Mouse (Mus musculus) E14TG2a.4 (cell line): ENCODE measurements around the gene Ebp.

ENCODE experiments used
- H3K27me3 ChIP-seq: 2 replicates; pipeline ENCODE4 v1.6.1; 2014; ENCODE audit warnings: low read length, control low read depth; ENCODE audit not compliant: insufficient read depth
- H3K36me3 ChIP-seq: 2 replicates; pipeline ENCODE4 v1.6.1; 2014; ENCODE audit warnings: low read length, control low read depth; ENCODE audit not compliant: insufficient read depth
- H3K4me1 ChIP-seq: replicated peaks from 2 replicates; pipeline ENCODE4 v1.6.1; 2014; ENCODE audit warnings: low read depth, low read length, control low read depth
- H3K4me3 ChIP-seq: replicated peaks from 2 replicates; pipeline ENCODE4 v1.5.1; 2014; ENCODE audit warnings: mild to moderate bottlenecking, low read length
- H3K9me3 ChIP-seq: 2 replicates; pipeline ENCODE4 v1.6.1; 2014; ENCODE audit warnings: low read length, control low read depth
- CTCF ChIP-seq: conservative IDR thresholded peaks from 2 replicates; pipeline ENCODE4 v1.5.1; 2014; ENCODE audit warnings: low read length
- NANOG ChIP-seq: IDR thresholded peaks from 2 replicates; pipeline ENCODE4 v1.6.1; 2014; ENCODE audit warnings: borderline replicate concordance, low read length, mixed read lengths
- POU5F1 ChIP-seq: IDR thresholded peaks from 2 replicates; pipeline ENCODE4 v1.6.1; 2014; ENCODE audit warnings: low read length, borderline replicate concordance

The Ebp gene

DNA sequence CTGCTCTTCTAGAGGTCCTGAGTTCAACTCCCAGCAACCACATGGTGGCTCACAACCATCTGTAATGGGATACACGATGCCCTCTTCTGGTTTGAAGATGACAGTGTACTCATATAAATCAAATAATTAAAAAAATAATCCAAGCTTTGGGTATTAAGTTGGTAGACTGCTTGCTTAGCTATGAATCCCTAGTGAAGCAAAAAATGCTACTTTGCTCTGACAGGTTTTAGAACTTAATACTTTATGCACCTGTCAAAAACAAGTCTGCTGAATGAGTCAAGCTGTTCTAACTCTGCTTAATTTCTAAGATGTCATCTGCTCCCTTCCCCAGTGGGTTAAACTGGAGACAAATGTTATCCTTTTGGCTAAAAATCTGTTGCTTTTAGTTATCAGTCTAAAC, 53.8 kb downstream of the Ebp start:
- TF ChIP-seq POU5F1 (no peak), CTCF (no peak), NANOG (no peak)
- Histone ChIP-seq H3K9me3 (no peaks in the 10 kb centered on the region), H3K4me1 (peaks cover 19% of the 10 kb centered on the region)

DNA sequence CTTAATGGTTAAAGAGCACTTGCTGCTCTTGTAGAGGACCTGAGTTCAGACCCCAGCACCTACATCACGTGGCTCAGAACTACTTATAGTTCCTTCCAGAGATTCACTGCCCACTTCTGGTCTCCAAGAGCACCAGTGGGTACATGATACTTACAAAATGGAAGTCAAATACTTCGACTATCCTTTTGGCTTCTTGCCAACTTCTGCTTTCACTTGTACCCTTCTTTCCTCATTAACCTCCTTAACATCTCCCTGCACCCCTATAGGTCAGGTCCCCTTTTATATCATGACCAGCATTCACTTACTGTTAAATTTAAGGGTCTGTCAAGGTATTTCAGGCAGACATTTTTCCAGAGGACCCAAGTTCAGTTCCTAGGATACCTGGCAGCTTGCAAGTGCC, 57.4 kb downstream of the Ebp start:
- Histone ChIP-seq H3K4me3 (no peak overlapping the region), H3K27me3 (no peaks in the 10 kb centered on the region), H3K4me1 (peaks cover 16% of the 10 kb centered on the region), H3K36me3 (peaks cover 39% of the 10 kb centered on the region), H3K9me3 (no peaks in the 10 kb centered on the region)
- no peak for TF ChIP-seq CTCF
- no peak for TF ChIP-seq NANOG
- TF ChIP-seq POU5F1 = no peak

More for the DNA sequence above, 53.8 kb downstream of the Ebp start:
- Histone ChIP-seq H3K4me3 (no peak overlapping the region), H3K27me3 (no peaks in the 10 kb centered on the region), H3K36me3 (peaks cover 71% of the 10 kb centered on the region)
